Mouse (Mus musculus) stomach, embryonic 15.5 days (tissue): ENCODE results near the gene Swsap1. TPM values are rescaled to one million over a fixed set of nuclear protein-coding genes. Genes with fewer than 3 reads are reported as not detected.
A peak's percentile ranks its signal among the peaks of the same experiment; 100 is the strongest.

Source experiments
- ATAC-seq: fragments of 200-750 bp; cut with Nextera tagmentation; 2 replicates; pipeline ENCODE4 v1.8.0; 2017; ENCODE audit warnings: low read depth, moderate number of reproducible peaks, moderate TSS enrichment; ENCODE audit not compliant: insufficient read depth, low FRiP score
- H3K27ac ChIP-seq: fragments of 300-500 bp; sonication (generic); 2 replicates; pipeline ENCODE4 v1.5.1; 2015; ENCODE audit warnings: mild to moderate bottlenecking, inconsistent platforms
- H3K27me3 ChIP-seq: fragments of 300-500 bp; sonication (generic); replicated peaks from 2 replicates; pipeline ENCODE4 v1.6.1; 2015; ENCODE audit warnings: inconsistent platforms
- H3K36me3 ChIP-seq: fragments of 300-500 bp; sonication (generic); 2 replicates; pipeline ENCODE4 v1.6.1; 2015; ENCODE audit warnings: inconsistent platforms
- H3K4me1 ChIP-seq: fragments of 300-500 bp; sonication (generic); 2 replicates; pipeline ENCODE4 v1.6.1; 2015; ENCODE audit warnings: inconsistent platforms
- H3K4me2 ChIP-seq: fragments of 300-500 bp; sonication (generic); 2 replicates; pipeline ENCODE4 v1.6.1; 2015; ENCODE audit warnings: mild to moderate bottlenecking, inconsistent platforms
- H3K4me3 ChIP-seq: fragments of 300-500 bp; sonication (generic); replicated peaks from 2 replicates; pipeline ENCODE4 v1.5.1; 2015; ENCODE audit warnings: inconsistent platforms
- H3K9ac ChIP-seq: fragments of 300-500 bp; sonication (generic); 2 replicates; pipeline ENCODE4 v1.6.1; 2015; ENCODE audit warnings: inconsistent platforms
- H3K9me3 ChIP-seq: fragments of 300-500 bp; sonication (generic); 2 replicates; pipeline ENCODE4 v1.6.1; 2016; ENCODE audit warnings: inconsistent platforms
- WGBS: fragments of 180-500 bp; shearing (Covaris S2); methylation state at CpG from one replicate; pipeline ENCODE4 v1.1.7; 2015; 5-methylcytosine and 5-hydroxymethylcytosine counted together
- polyA plus RNA-seq: library from polyadenylated mRNA; unstranded; fragments of >200 nt; fragmentation: Nextera tagmentation; extraction: Ambion mirVana; gene quantifications from 2 replicates; pipeline ENCODE4 v1.2.1, GENCODE M21; 2015

Swsap1 gene
- polyA plus RNA-seq, 1 experiment from 2014 or later = 6.2 TPM

- Histone ChIP-seq H3K9me3 (no peaks in the 10 kb centered on the region), H3K36me3 (no peaks in the 10 kb centered on the region), H3K4me1 (peaks cover 9% of the 10 kb centered on the region), H3K4me3 (no peak overlapping the region), H3K4me2 (no peak overlapping the region), H3K27ac (no peak overlapping the region), H3K9ac (no peak overlapping the region), H3K27me3 (no peaks in the 10 kb centered on the region)
- no peak for ATAC-seq
- WGBS = 93% methylated on average over 3 of the region's 3 CpGs
Measured at GRCm38 (mm10) chr9:21925034-21925433, 30.5 kb upstream of the Swsap1 start.

- Histone ChIP-seq H3K4me1 (peaks cover 9% of the 10 kb centered on the region), H3K27ac (no peak overlapping the region), H3K9me3 (no peaks in the 10 kb centered on the region), H3K4me3 (no peak overlapping the region), H3K9ac (no peak overlapping the region), H3K36me3 (no peaks in the 10 kb centered on the region), H3K4me2 (no peak overlapping the region), H3K27me3 (no peaks in the 10 kb centered on the region)
- ATAC-seq = no peak
- WGBS = 84% methylated on average over 1 of the region's 1 CpGs
Measured at GRCm38 (mm10) chr9:21925506-21925905, 30.0 kb upstream of the Swsap1 start.

- Histone ChIP-seq H3K36me3 (no peaks in the 10 kb centered on the region), H3K4me1 (peaks cover 9% of the 10 kb centered on the region), H3K27ac (0 out of 2 replicates have a peak overlapping the region, but pooled peaks have one; percentile 37), H3K9ac (no peak overlapping the region), H3K27me3 (no peaks in the 10 kb centered on the region), H3K4me2 (peak overlapping the region; percentile 56), H3K4me3 (peak overlapping the region; percentile 51), H3K9me3 (no peaks in the 10 kb centered on the region)
- WGBS = 73% methylated on average over 6 of the region's 6 CpGs
- no peak for ATAC-seq
Measured at GRCm38 (mm10) chr9:21926155-21926554, 29.4 kb upstream of the Swsap1 start.

GRCm38 (mm10) chr9:21926784-21927183 is 28.8 kb upstream of the Swsap1 start:
- H3K4me1 ChIP-seq = peaks cover 9% of the 10 kb centered on the region
- no peaks in the 10 kb centered on the region for H3K36me3 ChIP-seq
- WGBS = 2% methylated on average over 6 of the region's 6 CpGs
- H3K27me3 ChIP-seq = no peaks in the 10 kb centered on the region
- H3K4me2 ChIP-seq = peak overlapping the region; percentile 56
- peak overlapping the region; percentile 51 for H3K4me3 ChIP-seq
- peak overlapping the region; percentile 46; the same call in 1 of the 2 replicates for H3K9ac ChIP-seq
- H3K27ac ChIP-seq = peak overlapping the region; percentile 37
- H3K9me3 ChIP-seq = no peaks in the 10 kb centered on the region
- ATAC-seq = no peak

- Histone ChIP-seq H3K4me1 (peaks cover 9% of the 10 kb centered on the region), H3K4me3 (peak within 1 kb of the TSS; percentile 51), H3K27ac (peak within 1 kb of the TSS; percentile 41), H3K27me3 (no peaks in the 10 kb centered on the region), H3K36me3 (no peaks in the 10 kb centered on the region), H3K4me2 (peak within 1 kb of the TSS; percentile 56), H3K9ac (peak within 1 kb of the TSS; percentile 46; the same call in 1 of the 2 replicates), H3K9me3 (no peaks in the 10 kb centered on the region)
- WGBS = under 1% methylated on average over 28 of the region's 28 CpGs
- peak; percentile 95 for ATAC-seq
Measured at GRCm38 (mm10) chr9:21927208-21927753, 28.3 kb upstream of the Swsap1 start, which contains the start of the genes Ccdc159 and Tmem205. Ccdc159 (plus strand) TSS chr9:21927471. Tmem205 (minus strand) TSS chr9:21927556.

DNA sequence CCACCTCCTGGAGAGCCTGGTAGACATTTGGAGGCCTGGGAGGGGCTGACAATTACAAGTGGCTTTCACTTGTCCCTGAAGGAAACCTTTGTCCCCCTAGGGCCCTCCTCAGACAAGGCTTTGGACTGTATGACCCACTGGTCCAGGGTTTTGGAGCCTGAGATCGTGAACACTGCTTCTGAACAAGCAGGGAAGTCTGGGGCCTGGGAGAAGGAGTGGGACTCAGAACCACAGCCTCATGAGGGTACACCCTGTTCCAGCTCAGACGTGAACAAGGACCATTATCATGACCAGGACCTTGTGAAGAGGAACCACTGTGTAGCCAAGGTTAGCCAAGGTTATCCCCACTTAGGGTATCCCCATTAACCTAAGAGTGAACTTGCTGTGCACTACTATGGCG is 26.3 kb upstream of the Swsap1 start:
- Histone ChIP-seq H3K27me3 (no peaks in the 10 kb centered on the region), H3K4me3 (no peak overlapping the region), H3K4me1 (peaks cover 3% of the 10 kb centered on the region), H3K4me2 (no peak overlapping the region), H3K36me3 (no peaks in the 10 kb centered on the region), H3K9me3 (no peaks in the 10 kb centered on the region), H3K27ac (no peak overlapping the region), H3K9ac (no peak overlapping the region)
- ATAC-seq = no peak
- WGBS = 78% methylated on average over 3 of the region's 3 CpGs

DNA sequence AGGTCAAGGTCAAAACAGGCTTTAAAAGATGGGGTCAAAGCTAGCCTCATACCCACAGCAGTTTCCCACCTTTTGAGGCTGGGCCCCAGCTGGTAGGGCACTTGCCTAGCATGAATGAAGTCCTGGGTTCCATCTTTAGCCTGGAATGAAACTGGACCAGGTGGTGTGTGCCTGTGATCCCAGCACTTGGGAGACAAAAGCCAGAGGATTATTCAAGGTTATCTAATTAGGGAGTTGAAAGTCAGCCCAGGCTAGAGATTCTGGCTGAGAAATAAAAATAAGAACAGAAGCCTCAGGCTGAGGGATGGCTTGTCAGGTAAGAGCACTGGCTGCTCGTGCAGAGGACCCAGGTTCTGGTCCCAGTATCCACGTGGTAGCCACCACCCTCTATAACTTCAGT is 23.5 kb upstream of the Swsap1 start:
- H3K27me3 ChIP-seq = no peaks in the 10 kb centered on the region
- H3K9me3 ChIP-seq = no peaks in the 10 kb centered on the region
- ATAC-seq = no peak
- no peak overlapping the region for H3K9ac ChIP-seq
- no peak overlapping the region for H3K27ac ChIP-seq
- WGBS = 50% methylated on average over 2 of the region's 2 CpGs
- H3K36me3 ChIP-seq = no peaks in the 10 kb centered on the region
- H3K4me3 ChIP-seq = no peak overlapping the region
- H3K4me2 ChIP-seq = no peak overlapping the region
- H3K4me1 ChIP-seq = peaks cover 4% of the 10 kb centered on the region; the same call in 1 of the 2 replicates

GRCm38 (mm10) chr9:21932445-21933137 is 23.0 kb upstream of the Swsap1 start:
- Histone ChIP-seq H3K36me3 (no peaks in the 10 kb centered on the region), H3K4me3 (no peak overlapping the region), H3K27ac (no peak overlapping the region), H3K9ac (no peak overlapping the region), H3K4me2 (no peak overlapping the region), H3K27me3 (no peaks in the 10 kb centered on the region), H3K9me3 (no peaks in the 10 kb centered on the region), H3K4me1 (peaks cover 7% of the 10 kb centered on the region; the same call in 1 of the 2 replicates)
- WGBS = 60% methylated on average over 12 of the region's 12 CpGs
- ATAC-seq = no peak

DNA sequence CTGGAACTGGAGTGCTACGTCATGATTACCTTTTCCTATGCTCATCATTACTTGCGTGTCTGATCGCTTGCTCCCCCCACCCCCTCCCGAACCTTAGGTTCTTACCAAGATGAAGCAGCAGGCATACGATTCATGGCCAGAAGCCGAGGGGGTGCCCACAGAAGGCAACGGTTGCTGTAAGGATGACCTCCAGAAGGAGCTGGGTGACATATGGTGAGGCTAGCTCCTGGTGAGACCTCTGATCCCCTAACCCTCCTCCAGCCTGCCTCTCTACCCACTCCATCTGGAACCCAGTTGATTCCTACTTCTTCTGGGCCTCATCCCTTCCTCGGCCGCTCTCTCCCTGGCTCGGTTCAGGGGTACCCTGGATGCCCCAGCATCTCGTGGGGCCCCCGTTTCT is 21.5 kb upstream of the Swsap1 start:
- no peak overlapping the region for H3K4me2 ChIP-seq
- H3K4me3 ChIP-seq = no peak overlapping the region
- no peak overlapping the region for H3K27ac ChIP-seq
- H3K9ac ChIP-seq = no peak overlapping the region
- H3K36me3 ChIP-seq = no peaks in the 10 kb centered on the region
- no peak for ATAC-seq
- H3K27me3 ChIP-seq = no peaks in the 10 kb centered on the region
- H3K9me3 ChIP-seq = no peaks in the 10 kb centered on the region
- WGBS = 91% methylated on average over 12 of the region's 12 CpGs
- peaks cover 7% of the 10 kb centered on the region; the same call in 1 of the 2 replicates for H3K4me1 ChIP-seq

DNA sequence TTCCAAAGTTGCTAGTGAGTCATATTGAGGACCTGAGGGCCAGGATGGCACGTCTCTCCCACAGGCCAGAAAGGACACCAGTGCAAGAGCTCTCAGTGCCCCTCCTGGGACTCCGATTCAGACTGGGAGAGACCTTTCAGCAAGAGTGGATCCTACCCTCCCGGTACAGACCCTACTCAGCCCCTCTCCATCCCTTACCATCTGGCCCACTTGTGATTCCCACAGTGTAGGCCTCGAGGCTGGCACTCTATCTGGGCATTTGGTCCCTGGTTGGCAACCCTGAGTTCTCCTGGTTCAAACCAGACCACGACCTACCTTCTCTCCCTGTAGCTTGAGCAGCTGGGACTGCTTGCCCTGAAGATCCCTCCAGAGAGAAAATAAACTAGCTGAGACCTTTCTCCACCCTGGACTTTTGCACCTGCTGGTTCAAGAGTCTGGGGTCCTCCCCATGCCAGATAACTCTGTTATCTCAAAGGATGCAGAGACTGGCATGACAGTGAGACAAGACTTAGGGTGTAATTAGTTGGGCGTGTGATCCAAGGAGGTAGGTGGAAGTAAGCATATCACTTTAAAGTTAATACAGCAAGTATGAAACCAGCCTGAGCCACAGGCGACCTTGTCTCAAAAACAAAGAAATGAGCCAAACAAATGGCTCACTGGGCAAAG is 20.0 kb upstream of the Swsap1 start:
- WGBS = 77% methylated on average over 7 of the region's 7 CpGs
- H3K4me3 ChIP-seq = no peak overlapping the region
- peaks cover 7% of the 10 kb centered on the region; the same call in 1 of the 2 replicates for H3K4me1 ChIP-seq
- H3K9me3 ChIP-seq = no peaks in the 10 kb centered on the region
- no peak overlapping the region for H3K27ac ChIP-seq
- H3K27me3 ChIP-seq = no peaks in the 10 kb centered on the region
- no peak overlapping the region for H3K9ac ChIP-seq
- no peak overlapping the region for H3K4me2 ChIP-seq
- no peak for ATAC-seq
- H3K36me3 ChIP-seq = no peaks in the 10 kb centered on the region

- H3K9ac ChIP-seq = peak within 1 kb of the TSS; percentile 49
- H3K4me1 ChIP-seq = peaks cover 7% of the 10 kb centered on the region; the same call in 1 of the 2 replicates
- 0 out of 2 replicates have a peak within 1 kb of the TSS, but pooled peaks have one; percentile 51 for H3K27ac ChIP-seq
- no peaks in the 10 kb centered on the region for H3K9me3 ChIP-seq
- H3K27me3 ChIP-seq = no peaks in the 10 kb centered on the region
- peak within 1 kb of the TSS; percentile 58 for H3K4me3 ChIP-seq
- H3K4me2 ChIP-seq = peak within 1 kb of the TSS; percentile 85
- peak; percentile 96 for ATAC-seq
- no peaks in the 10 kb centered on the region for H3K36me3 ChIP-seq
- WGBS = 2% methylated on average over 43 of the region's 43 CpGs
Measured at GRCm38 (mm10) chr9:21936692-21937570, 18.6 kb upstream of the Swsap1 start, which contains the start of gene Plppr2. Plppr2 (plus strand) TSS chr9:21937033.
